Mouse (Mus musculus): ENCODE measurements around the gene Nrip1. TPM values are rescaled to one million over a fixed set of nuclear protein-coding genes. Genes with fewer than 3 reads are reported as not detected.

Nrip1 gene
- polyA plus RNA-seq, 1 experiment: 4.3 TPM

DNA sequence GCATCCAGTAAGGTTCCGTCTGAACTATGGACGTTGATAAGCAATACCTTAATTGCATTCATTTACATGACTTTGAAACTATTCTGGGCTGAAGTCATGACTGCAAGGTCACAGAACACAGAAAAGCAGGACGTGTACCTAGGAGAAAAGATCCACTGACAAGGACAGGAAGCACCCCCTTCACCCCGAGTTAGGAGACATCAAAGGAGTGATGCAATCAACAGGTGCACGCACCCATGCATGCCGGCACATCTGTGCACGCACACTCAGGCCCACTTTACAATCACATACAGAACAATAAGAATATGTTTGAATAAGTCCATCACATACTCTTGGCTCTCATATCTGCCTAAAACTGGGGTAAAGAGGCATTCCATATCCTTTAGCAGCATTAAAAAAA, 19.3 kb downstream of the Nrip1 start:
- WGBS: 24% methylated on average over 7 of the region's 7 CpGs
- DNase-seq (ENCODE audit: low read depth, low spot score): no peak

DNA sequence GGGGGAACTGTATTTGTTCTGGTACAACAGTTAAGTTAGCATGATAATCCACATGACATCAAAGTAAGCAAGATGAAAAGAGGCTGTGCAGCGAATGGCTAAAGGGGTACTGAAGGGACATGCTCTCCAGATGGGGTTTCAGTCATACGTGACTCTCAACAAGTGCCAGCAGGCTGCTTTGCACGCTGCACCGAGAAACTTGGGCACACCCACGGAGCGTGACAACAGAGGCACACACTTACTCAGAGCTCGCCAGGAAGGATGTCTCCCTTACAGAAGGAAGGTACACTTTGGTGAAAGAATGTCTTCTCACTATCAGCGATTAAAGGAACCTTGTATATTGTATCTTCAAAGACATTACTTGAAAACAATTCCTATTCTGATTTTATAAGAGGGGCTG, 22.7 kb downstream of the Nrip1 start:
- DNase-seq (ENCODE audit: low read depth, low spot score): no peak
- WGBS: 76% methylated on average over 8 of the region's 8 CpGs

- DNase-seq (ENCODE audit: low read depth, low spot score): no peak
- whole genome bisulfite sequencing: 37% methylated on average over 11 of the region's 11 CpGs
Measured at GRCm38 (mm10) chr16:76349053-76349452, 24.6 kb downstream of the Nrip1 start.

DNA sequence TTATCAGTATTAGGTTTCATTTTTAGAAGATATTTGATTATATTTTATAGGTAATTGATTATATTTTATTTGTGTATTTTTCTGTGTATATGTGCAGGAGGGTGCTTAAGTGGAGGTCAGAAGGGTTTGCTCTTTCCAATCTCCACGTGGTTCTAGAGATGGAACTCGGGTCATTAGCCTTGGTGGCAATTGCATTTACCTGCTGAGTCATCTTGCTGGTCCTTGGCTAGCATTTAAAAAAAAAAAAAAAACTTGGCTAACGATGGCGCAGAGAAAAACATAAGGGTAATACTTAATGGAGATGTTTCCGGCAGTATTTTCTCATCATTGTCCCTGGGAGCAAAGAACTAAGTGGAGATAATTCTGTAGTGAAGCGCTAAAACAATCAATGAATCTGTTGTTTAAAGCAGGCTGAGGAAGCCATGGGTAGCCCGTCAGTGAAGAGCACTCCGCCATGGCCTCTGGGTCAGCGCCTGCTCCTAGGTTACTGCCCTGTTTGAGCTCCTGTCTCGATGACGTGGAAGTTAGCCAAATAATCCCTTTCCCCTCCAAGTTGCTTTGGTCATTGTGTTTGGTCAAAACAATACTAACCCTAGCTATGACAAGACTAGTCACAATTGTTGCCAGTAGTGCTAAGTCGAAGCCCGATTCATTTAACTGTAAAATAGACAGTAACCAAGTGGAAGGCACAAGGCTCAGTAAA, 25.8 kb downstream of the Nrip1 start:
- no peak for DNase-seq (ENCODE audit: low read depth, low spot score)

DNA sequence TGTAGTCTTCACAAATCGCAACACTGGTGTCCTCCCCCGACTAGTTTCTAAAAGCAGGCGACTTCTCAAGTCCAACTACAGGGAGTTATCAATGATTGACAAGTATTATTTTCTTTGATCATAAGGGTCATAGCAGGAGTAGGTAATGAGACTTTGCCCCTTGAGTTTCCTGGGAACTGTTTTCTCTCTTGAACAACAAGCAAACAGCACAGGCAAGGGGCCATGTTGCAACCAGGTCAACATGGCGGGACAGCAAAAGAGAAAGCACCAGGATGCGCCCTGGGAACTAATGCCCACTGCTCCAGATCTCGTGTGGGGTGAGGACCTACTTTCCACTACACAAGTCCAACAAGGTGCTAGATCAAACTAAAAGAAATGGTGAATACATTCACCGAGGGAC, 27.3 kb downstream of the Nrip1 start:
- 90% methylated on average over 7 of the region's 7 CpGs for WGBS
- DNase-seq (ENCODE audit: low read depth, low spot score): no peak

More for the DNA sequence above, 25.8 kb downstream of the Nrip1 start:
- WGBS: 75% methylated on average over 13 of the region's 13 CpGs

GRCm38 (mm10) chr16:76344761-76345368, 28.8 kb downstream of the Nrip1 start:
- 91% methylated on average over 3 of the region's 3 CpGs for WGBS
- no peak for DNase-seq (ENCODE audit: low read depth, low spot score)

GRCm38 (mm10) chr16:76344030-76344429, 29.6 kb downstream of the Nrip1 start:
- WGBS: 100% methylated on average over 2 of the region's 2 CpGs
- DNase-seq (ENCODE audit: low read depth, low spot score): no peak

DNA sequence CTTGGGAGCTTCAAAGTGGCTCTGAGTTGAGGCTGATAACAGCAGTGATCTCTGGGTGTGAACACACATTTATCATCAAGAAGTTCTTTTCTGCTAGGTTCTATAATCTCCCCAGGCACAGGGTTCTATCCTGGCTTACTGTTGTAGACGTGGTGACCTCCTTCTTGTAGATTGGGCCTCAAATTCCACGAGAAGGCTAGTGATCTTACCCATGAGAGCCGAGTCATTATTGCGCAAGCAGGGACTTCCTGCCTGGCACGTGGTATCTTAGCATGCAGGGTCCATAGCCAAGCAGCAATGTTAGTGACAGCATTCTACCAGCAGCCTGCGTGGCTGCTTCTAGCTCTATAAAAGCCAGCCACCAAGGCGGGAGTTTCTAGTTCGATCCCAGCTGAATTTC, 32.0 kb downstream of the Nrip1 start:
- DNase-seq (ENCODE audit: low read depth, low spot score): no peak
- 33% methylated on average over 8 of the region's 8 CpGs for WGBS

- 60% methylated on average over 10 of the region's 10 CpGs for WGBS
- no peak for DNase-seq (ENCODE audit: low read depth, low spot score)
Measured at GRCm38 (mm10) chr16:76339256-76339655, 34.4 kb downstream of the Nrip1 start.

DNA sequence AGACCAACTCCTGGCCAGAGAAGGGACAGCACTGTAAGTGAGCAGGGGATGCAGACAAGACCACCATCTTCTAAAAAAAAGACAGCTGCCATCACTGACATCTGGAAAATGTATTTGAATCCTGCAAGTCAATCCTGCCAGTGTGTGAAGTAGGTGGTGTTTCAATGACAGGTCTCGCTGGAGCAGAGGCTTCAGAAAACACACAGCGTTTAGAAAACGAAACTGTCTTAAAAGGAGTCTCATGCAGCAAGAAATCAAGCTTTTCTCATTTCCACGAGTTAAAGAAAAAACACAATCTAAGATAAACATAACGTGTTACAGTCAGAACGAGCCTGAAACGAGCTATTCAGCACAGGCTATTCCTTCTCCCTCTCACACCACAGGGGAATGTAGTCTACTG, 36.3 kb downstream of the Nrip1 start:
- WGBS: 87% methylated on average over 7 of the region's 7 CpGs
- DNase-seq (ENCODE audit: low read depth, low spot score): no peak

GRCm38 (mm10) chr16:76336932-76337331, 36.7 kb downstream of the Nrip1 start:
- 90% methylated on average over 11 of the region's 11 CpGs for WGBS
- DNase-seq (ENCODE audit: low read depth, low spot score): no peak

DNA sequence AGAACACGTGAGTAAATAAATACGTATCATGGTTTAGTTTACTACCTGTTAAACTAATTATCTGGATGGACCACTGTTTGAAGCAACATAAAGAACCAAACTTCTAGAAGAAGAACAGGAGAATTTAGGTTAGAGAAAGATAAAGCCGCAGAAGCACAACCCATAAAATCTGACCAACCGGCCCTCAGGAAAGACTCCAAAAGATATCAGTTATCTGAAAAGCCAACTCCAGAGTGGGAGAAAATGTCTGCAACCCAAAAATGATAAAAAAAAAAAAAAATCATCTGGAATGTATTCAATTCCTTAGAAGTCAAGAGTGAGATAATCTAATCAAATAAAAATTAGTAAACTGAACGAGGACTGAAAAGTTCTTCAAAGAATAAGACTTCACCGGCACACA, 37.7 kb downstream of the Nrip1 start:
- 77% methylated on average over 6 of the region's 6 CpGs for WGBS
- DNase-seq (ENCODE audit: low read depth, low spot score): no peak

DNA sequence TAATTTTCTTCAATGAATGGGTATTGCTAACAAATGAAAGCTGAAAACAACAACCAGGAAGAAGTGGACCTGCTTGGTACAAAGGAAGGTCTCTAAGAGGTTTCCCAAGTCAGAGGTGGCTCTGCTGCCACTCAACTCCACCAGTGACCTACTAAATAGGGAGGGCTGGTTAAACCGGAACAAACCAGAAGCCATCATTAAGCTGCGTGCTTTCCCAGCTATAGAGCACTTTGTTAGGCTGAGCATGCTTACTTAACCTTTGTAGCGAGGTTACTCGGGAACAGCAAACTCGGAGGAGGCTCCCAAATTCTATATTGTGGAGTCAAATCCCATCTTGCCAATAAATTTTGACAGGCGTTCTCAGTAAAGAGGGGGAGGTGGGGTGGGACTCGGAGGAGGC, 41.5 kb downstream of the Nrip1 start:
- whole genome bisulfite sequencing: 26% methylated on average over 7 of the region's 7 CpGs
- DNase-seq (ENCODE audit: low read depth, low spot score): no peak

DNA sequence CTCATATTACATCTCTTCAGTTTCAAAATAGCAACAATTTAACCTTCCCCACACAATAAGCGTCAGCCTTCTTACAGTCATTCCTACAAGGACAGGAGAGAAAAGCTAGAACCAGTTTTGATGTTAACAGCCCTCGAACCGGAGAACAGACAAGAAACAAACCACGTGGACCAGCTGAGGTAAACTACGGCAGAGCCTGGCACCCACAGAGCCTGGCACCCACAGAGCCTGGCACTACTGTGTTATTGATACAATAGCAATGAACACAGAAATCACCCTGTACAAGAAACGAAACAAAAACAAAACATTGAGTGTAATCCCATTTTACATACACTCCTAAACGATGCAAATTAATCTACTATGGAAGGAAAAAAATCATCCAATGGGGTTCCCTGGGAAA, 42.4 kb downstream of the Nrip1 start:
- WGBS: 78% methylated on average over 7 of the region's 7 CpGs
- no peak for DNase-seq (ENCODE audit: low read depth, low spot score)

GRCm38 (mm10) chr16:76325315-76325710, 48.3 kb downstream of the Nrip1 start:
- no peak for DNase-seq (ENCODE audit: low read depth, low spot score)
- WGBS: 61% methylated on average over 3 of the region's 3 CpGs

GRCm38 (mm10) chr16:76324411-76325314, 49.0 kb downstream of the Nrip1 start:
- DNase-seq (ENCODE audit: low read depth, low spot score): no peak
- WGBS: 53% methylated on average over 3 of the region's 4 CpGs

DNA sequence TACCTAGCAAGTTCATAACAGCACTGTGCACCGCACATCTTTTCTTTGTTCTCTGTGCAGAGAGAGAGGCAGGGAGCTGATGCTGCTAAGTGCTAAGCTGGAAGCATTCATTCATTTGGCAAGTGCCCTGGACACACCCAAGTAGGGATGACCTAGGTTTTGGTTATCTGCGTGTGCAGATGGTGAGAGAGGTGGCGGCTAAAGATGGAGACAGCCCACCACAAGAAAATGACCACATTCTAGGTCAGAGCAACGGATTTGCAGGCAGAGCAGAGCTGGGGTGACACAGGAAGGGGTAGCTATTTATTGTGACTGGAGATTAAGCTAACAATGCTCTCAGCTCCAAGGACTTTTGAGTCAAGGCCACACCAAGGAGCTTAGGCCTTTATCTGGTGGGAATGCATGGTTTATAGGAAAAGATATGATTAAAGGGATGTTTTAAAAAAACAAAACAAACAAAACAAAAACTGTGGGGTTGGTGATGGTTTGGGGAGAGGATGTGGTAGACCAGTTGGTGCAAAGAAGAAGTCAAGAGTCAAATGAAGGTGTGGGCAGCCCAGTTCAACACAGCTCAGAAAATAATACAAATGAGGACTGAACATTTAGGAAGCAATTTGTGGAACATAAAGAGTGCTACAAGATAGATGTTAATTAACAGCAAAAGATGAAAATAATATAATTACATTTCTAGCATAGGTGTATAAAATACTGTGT, 49.9 kb downstream of the Nrip1 start:
- DNase-seq (ENCODE audit: low read depth, low spot score): no peak
- WGBS: 80% methylated on average over 4 of the region's 4 CpGs

- no peak for DNase-seq (ENCODE audit: low read depth, low spot score)
- 92% methylated on average over 2 of the region's 2 CpGs for WGBS
Measured at GRCm38 (mm10) chr16:76323141-76323540, 50.5 kb downstream of the Nrip1 start.

DNA sequence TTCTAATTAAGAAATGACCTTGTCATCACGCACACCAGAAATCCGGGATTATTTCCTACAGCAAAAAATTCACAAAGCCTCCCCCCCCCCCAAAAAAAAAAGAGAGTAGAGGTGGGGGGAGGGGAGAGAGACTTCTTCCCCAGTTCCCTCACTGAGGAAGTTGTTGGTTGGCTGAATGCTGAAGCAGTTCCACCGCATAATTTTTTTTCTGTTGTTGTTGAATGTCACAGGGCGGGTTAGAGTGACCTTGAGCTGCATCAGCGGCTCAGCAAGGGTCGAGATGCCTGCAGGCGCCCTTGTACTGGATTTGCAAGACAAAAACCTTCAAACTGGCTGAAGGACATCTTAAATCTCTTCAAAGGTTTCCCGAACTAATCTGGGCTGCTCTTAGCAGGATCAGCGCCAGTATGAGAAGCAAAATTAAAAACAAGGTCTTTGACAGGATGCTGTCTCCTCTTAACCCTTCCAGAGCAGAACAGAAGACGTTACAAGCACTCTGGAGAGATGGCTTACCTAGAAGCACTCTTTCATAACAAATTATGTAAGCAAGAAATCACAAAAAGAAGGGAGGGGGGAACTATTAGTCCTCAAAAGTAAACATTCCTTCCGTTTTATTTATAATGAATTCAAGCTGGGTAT, 52.0 kb downstream of the Nrip1 start:
- DNase-seq (ENCODE audit: low read depth, low spot score): no peak
- 47% methylated on average over 11 of the region's 11 CpGs for WGBS

DNA sequence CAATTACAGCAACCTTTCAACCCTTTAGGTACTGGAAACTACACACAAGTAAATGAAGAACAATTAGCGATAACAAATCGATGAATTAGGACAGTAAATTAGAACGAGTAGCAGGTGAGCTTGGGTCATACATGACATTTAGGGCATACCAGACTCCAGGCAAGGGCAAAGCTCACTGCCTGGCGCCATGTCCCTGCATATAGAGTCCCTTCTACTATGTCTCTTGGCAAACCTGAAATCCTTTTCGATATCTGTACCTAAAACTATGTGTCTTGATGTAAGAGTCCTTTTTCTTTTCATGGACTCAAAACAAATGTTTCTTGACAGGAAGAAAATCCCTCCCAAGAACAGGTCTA, 53.5 kb downstream of the Nrip1 start:
- DNase-seq (ENCODE audit: low read depth, low spot score): no peak
- 82% methylated on average over 5 of the region's 5 CpGs for WGBS

Measured in large intestine, adult 2 months (tissue).